Mouse (Mus musculus): ENCODE data around the gene Sec24a. TPM values are rescaled to one million over a fixed set of nuclear protein-coding genes. Genes with fewer than 3 reads are reported as not detected.

The Sec24a gene
- polyA plus RNA-seq, 1 experiment from 2014 or later: 14.6 TPM

GRCm38 (mm10) chr11:51654891-51655290, 108.5 kb downstream of the Sec24a start:
- no peak for ATAC-seq (ENCODE audit: insufficient number of reproducible peaks, insufficient read depth, low FRiP score, low TSS enrichment)
- H3K27ac ChIP-seq: no peak overlapping the region
- no peak overlapping the region for H3K4me3 ChIP-seq
- no peaks in the 10 kb centered on the region for H3K9me3 ChIP-seq
- no peak overlapping the region for H3K9ac ChIP-seq
- 85% methylated on average over 3 of the region's 3 CpGs for WGBS
- no peaks in the 10 kb centered on the region for H3K36me3 ChIP-seq
- no peak overlapping the region for H3K4me2 ChIP-seq (replicated peaks)
- H3K27me3 ChIP-seq: peaks cover 6% of the 10 kb centered on the region; the same call in 1 of the 2 replicates
- peaks cover 22% of the 10 kb centered on the region for H3K4me1 ChIP-seq

- 85% methylated on average over 6 of the region's 6 CpGs for WGBS
- Histone ChIP-seq H3K9ac (no peak overlapping the region), H3K4me2 (replicated peaks) (no peak overlapping the region), H3K4me1 (peaks cover 27% of the 10 kb centered on the region), H3K36me3 (no peaks in the 10 kb centered on the region), H3K4me3 (no peak overlapping the region), H3K27me3 (peaks cover 6% of the 10 kb centered on the region; the same call in 1 of the 2 replicates), H3K9me3 (no peaks in the 10 kb centered on the region), H3K27ac (no peak overlapping the region)
- ATAC-seq (ENCODE audit: insufficient number of reproducible peaks, insufficient read depth, low FRiP score, low TSS enrichment): no peak
Observed at GRCm38 (mm10) chr11:51653736-51654135, 109.7 kb downstream of the Sec24a start.

- peaks cover 6% of the 10 kb centered on the region; the same call in 1 of the 2 replicates for H3K27me3 ChIP-seq
- 88% methylated on average over 4 of the region's 4 CpGs for WGBS
- no peaks in the 10 kb centered on the region for H3K36me3 ChIP-seq
- peaks cover 24% of the 10 kb centered on the region for H3K4me1 ChIP-seq
- H3K27ac ChIP-seq: no peak overlapping the region
- H3K4me2 ChIP-seq (replicated peaks): no peak overlapping the region
- H3K9me3 ChIP-seq: no peaks in the 10 kb centered on the region
- H3K4me3 ChIP-seq: no peak overlapping the region
- no peak for ATAC-seq (ENCODE audit: insufficient number of reproducible peaks, insufficient read depth, low FRiP score, low TSS enrichment)
- H3K9ac ChIP-seq: no peak overlapping the region
Observed at GRCm38 (mm10) chr11:51652889-51653418, 110.5 kb downstream of the Sec24a start.

- H3K27me3 ChIP-seq: peaks cover 6% of the 10 kb centered on the region; the same call in 1 of the 2 replicates
- no peaks in the 10 kb centered on the region for H3K9me3 ChIP-seq
- peaks cover 23% of the 10 kb centered on the region for H3K4me1 ChIP-seq
- no peaks in the 10 kb centered on the region for H3K36me3 ChIP-seq
- H3K4me2 ChIP-seq (replicated peaks): peak within 1 kb of the TSS; percentile 93
- H3K9ac ChIP-seq: peak within 1 kb of the TSS; percentile 71
- peak within 1 kb of the TSS; percentile 52 for H3K4me3 ChIP-seq
- no peak for ATAC-seq (ENCODE audit: insufficient number of reproducible peaks, insufficient read depth, low FRiP score, low TSS enrichment)
- under 1% methylated on average over 68 of the region's 70 CpGs for WGBS
- peak within 1 kb of the TSS; percentile 57 for H3K27ac ChIP-seq
Observed at GRCm38 (mm10) chr11:51650691-51651515, 112.5 kb downstream of the Sec24a start, which contains the start of the genes N4bp3 and D930048N14Rik. Gene N4bp3 (minus strand): TSS chr11:51650842. Gene D930048N14Rik (plus strand): TSS chr11:51650954.

- Histone ChIP-seq H3K9ac (peak overlapping the region; percentile 71), H3K4me2 (replicated peaks) (peak overlapping the region; percentile 93), H3K4me1 (peaks cover 23% of the 10 kb centered on the region), H3K27me3 (peaks cover 6% of the 10 kb centered on the region; the same call in 1 of the 2 replicates), H3K4me3 (peak overlapping the region; percentile 52), H3K9me3 (no peaks in the 10 kb centered on the region), H3K27ac (peak overlapping the region; percentile 26; the same call in 1 of the 2 replicates), H3K36me3 (no peaks in the 10 kb centered on the region)
- no peak for ATAC-seq (ENCODE audit: insufficient number of reproducible peaks, insufficient read depth, low FRiP score, low TSS enrichment)
- WGBS: 1% methylated on average over 30 of the region's 30 CpGs
Observed at GRCm38 (mm10) chr11:51650261-51650660, 113.2 kb downstream of the Sec24a start.

- peak overlapping the region; percentile 93 for H3K4me2 ChIP-seq (replicated peaks)
- H3K27ac ChIP-seq: 0 out of 2 replicates have a peak overlapping the region, but pooled peaks have one; percentile 26
- peaks cover 23% of the 10 kb centered on the region for H3K4me1 ChIP-seq
- WGBS: 4% methylated on average over 7 of the region's 7 CpGs
- H3K9me3 ChIP-seq: no peaks in the 10 kb centered on the region
- peak overlapping the region; percentile 71 for H3K9ac ChIP-seq
- peak overlapping the region; percentile 52 for H3K4me3 ChIP-seq
- no peaks in the 10 kb centered on the region for H3K36me3 ChIP-seq
- ATAC-seq (ENCODE audit: insufficient number of reproducible peaks, insufficient read depth, low FRiP score, low TSS enrichment): no peak
- peaks cover 6% of the 10 kb centered on the region; the same call in 1 of the 2 replicates for H3K27me3 ChIP-seq
Observed at GRCm38 (mm10) chr11:51649889-51650199, 113.6 kb downstream of the Sec24a start.

- Histone ChIP-seq H3K4me1 (peaks cover 23% of the 10 kb centered on the region), H3K9ac (peak overlapping the region; percentile 71), H3K9me3 (no peaks in the 10 kb centered on the region), H3K4me2 (replicated peaks) (peak overlapping the region; percentile 93), H3K27me3 (peaks cover 6% of the 10 kb centered on the region; the same call in 1 of the 2 replicates), H3K36me3 (no peaks in the 10 kb centered on the region), H3K4me3 (peak overlapping the region; percentile 52), H3K27ac (peak overlapping the region; percentile 51; the same call in 1 of the 2 replicates)
- ATAC-seq (ENCODE audit: insufficient number of reproducible peaks, insufficient read depth, low FRiP score, low TSS enrichment): no peak
- WGBS: 25% methylated on average over 11 of the region's 11 CpGs
Observed at GRCm38 (mm10) chr11:51649111-51649888, 114.1 kb downstream of the Sec24a start.

GRCm38 (mm10) chr11:51648566-51648965, 114.9 kb downstream of the Sec24a start:
- ATAC-seq (ENCODE audit: insufficient number of reproducible peaks, insufficient read depth, low FRiP score, low TSS enrichment): 0 out of 2 replicates have a peak, but pooled peaks have one; percentile 32
- H3K4me1 ChIP-seq: peaks cover 23% of the 10 kb centered on the region
- H3K9me3 ChIP-seq: no peaks in the 10 kb centered on the region
- H3K36me3 ChIP-seq: peaks cover 3% of the 10 kb centered on the region; the same call in 1 of the 2 replicates
- H3K4me2 ChIP-seq (replicated peaks): peak overlapping the region; percentile 93
- H3K27ac ChIP-seq: peak overlapping the region; percentile 51; the same call in 1 of the 2 replicates
- 0 out of 2 replicates have a peak overlapping the region, but pooled peaks have one; percentile 21 for H3K9ac ChIP-seq
- H3K4me3 ChIP-seq: peak overlapping the region; percentile 12; the same call in 1 of the 2 replicates
- WGBS: 18% methylated on average over 3 of the region's 3 CpGs
- peaks cover 6% of the 10 kb centered on the region; the same call in 1 of the 2 replicates for H3K27me3 ChIP-seq

- Histone ChIP-seq H3K9me3 (no peaks in the 10 kb centered on the region), H3K27me3 (peaks cover 6% of the 10 kb centered on the region; the same call in 1 of the 2 replicates), H3K9ac (no peak overlapping the region), H3K27ac (peak overlapping the region; percentile 55), H3K4me2 (replicated peaks) (no peak overlapping the region), H3K4me1 (peaks cover 23% of the 10 kb centered on the region), H3K36me3 (peaks cover 14% of the 10 kb centered on the region), H3K4me3 (no peak overlapping the region)
- no peak for ATAC-seq (ENCODE audit: insufficient number of reproducible peaks, insufficient read depth, low FRiP score, low TSS enrichment)
- 70% methylated on average over 15 of the region's 15 CpGs for WGBS
Observed at GRCm38 (mm10) chr11:51646751-51647667, 116.4 kb downstream of the Sec24a start.

GRCm38 (mm10) chr11:51646245-51646644, 117.2 kb downstream of the Sec24a start:
- Histone ChIP-seq H3K36me3 (peaks cover 14% of the 10 kb centered on the region), H3K27me3 (peaks cover 6% of the 10 kb centered on the region; the same call in 1 of the 2 replicates), H3K27ac (no peak overlapping the region), H3K4me3 (no peak overlapping the region), H3K9me3 (no peaks in the 10 kb centered on the region), H3K4me1 (peaks cover 23% of the 10 kb centered on the region), H3K9ac (no peak overlapping the region), H3K4me2 (replicated peaks) (no peak overlapping the region)
- 76% methylated on average over 7 of the region's 7 CpGs for WGBS
- no peak for ATAC-seq (ENCODE audit: insufficient number of reproducible peaks, insufficient read depth, low FRiP score, low TSS enrichment)

All from embryonic facial prominence, embryonic 12.5 days (tissue).